Mouse (Mus musculus) limb, embryonic 11.5 days (tissue): ENCODE measurements around the gene Chic1. TPM values are rescaled to one million over a fixed set of nuclear protein-coding genes. Genes with fewer than 3 reads are reported as not detected.

ENCODE experiments used
- ATAC-seq: fragments of 200-750 bp; cut with Nextera tagmentation; 2 replicates; pipeline ENCODE4 v1.8.0; 2017; ENCODE audit warnings: low read depth; ENCODE audit not compliant: insufficient number of reproducible peaks, low FRiP score, low TSS enrichment
- DNase-seq: peaks from one replicate; pipeline ENCODE4 v3.0.0-alpha.2; 2015; ENCODE audit warnings: low spot score
- H3K27ac ChIP-seq: fragments of 300-500 bp; sonication (generic); replicated peaks from 2 replicates; pipeline ENCODE4 v1.5.1; 2014; ENCODE audit warnings: low read depth, mild to moderate bottlenecking, low read length
- H3K27me3 ChIP-seq: fragments of 300-500 bp; sonication (generic); 2 replicates; pipeline ENCODE4 v1.6.1; 2014; ENCODE audit warnings: mild to moderate bottlenecking, low read length, mixed read lengths; ENCODE audit not compliant: control insufficient read depth, insufficient read depth
- H3K36me3 ChIP-seq: fragments of 300-500 bp; sonication (generic); 2 replicates; pipeline ENCODE4 v1.6.1; 2014; ENCODE audit warnings: mild to moderate bottlenecking, low read length, moderate library complexity, mixed read lengths; ENCODE audit not compliant: control insufficient read depth, insufficient read depth
- H3K4me1 ChIP-seq: fragments of 300-500 bp; sonication (generic); 2 replicates; pipeline ENCODE4 v1.6.1; 2014; ENCODE audit warnings: low read length, mixed read lengths; ENCODE audit not compliant: control insufficient read depth, insufficient read depth
- H3K4me2 ChIP-seq: fragments of 300-500 bp; sonication (generic); 2 replicates; pipeline ENCODE4 v1.6.1; 2014; ENCODE audit warnings: low read depth, mild to moderate bottlenecking, moderate library complexity; ENCODE audit not compliant: severe bottlenecking
- H3K4me3 ChIP-seq: fragments of 300-500 bp; sonication (generic); 2 replicates; pipeline ENCODE4 v1.5.1; 2014; ENCODE audit warnings: low read depth, low read length
- H3K9ac ChIP-seq: fragments of 300-500 bp; sonication (generic); 2 replicates; pipeline ENCODE4 v1.6.1; 2014; ENCODE audit warnings: mild to moderate bottlenecking, low read length
- H3K9me3 ChIP-seq: fragments of 300-500 bp; sonication (generic); 2 replicates; pipeline ENCODE4 v1.6.1; 2016; ENCODE audit warnings: low read length; ENCODE audit not compliant: control insufficient read depth
- WGBS: fragments of 180-500 bp; shearing (Covaris S2); extraction: QIAGEN DNeasy Blood & Tissue Kit; methylation state at CpG from one replicate; pipeline ENCODE4 v1.1.7; 2014; 5-methylcytosine and 5-hydroxymethylcytosine counted together
- polyA plus RNA-seq: library from polyadenylated mRNA; unstranded; fragments of >200 nt; fragmentation: Nextera tagmentation; extraction: Ambion mirVana; gene quantifications from 2 replicates; pipeline ENCODE4 v1.2.1, GENCODE M21; 2014

The Chic1 gene
- polyA plus RNA-seq, 1 experiment from 2014 or later: 3.6 TPM

DNA sequence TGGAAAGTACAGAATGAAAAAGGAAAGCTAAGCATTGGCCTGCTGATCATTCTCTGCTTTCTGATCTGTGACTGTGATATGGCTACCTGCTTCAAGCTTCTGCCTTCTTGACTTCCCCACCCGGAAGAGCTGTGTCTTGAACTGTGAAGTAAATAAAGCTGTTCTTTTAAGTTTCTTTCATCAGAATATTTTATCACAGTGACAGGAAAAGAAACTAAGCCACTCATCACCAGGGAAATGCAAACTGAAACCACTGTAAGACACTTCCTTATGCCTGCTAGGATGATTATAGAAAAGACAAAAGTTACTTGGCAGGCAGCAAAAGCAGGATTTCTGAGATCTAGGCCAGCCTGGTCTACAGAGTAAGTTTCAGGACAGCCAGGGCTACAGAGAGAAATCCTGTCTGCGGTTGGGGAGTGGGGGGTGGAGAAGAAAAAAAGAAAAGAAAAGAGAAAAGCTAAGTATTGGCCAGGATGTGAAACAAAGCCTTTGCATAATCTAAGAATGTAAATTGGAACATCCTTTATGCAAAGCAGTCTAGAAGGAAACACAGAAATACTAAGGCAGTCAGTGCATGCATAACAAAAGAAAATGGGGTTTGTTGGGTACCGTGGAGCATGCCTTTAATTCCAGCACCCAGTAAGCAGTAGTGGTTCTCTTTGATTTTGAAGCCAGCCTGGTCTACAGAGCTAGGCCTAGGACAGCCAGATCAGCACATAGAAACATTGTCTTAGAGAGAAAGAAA, 14.7 kb upstream of the Chic1 start:
- DNase-seq (no peak), ATAC-seq (no peak)
- Histone ChIP-seq H3K27me3 (no peaks in the 10 kb centered on the region), H3K4me2 (no peak overlapping the region), H3K9me3 (no peaks in the 10 kb centered on the region), H3K4me1 (no peaks in the 10 kb centered on the region), H3K36me3 (no peaks in the 10 kb centered on the region), H3K4me3 (no peak overlapping the region), H3K9ac (no peak overlapping the region), H3K27ac (no peak overlapping the region)
- 74% methylated on average over 3 of the region's 3 CpGs for whole genome bisulfite sequencing

DNA sequence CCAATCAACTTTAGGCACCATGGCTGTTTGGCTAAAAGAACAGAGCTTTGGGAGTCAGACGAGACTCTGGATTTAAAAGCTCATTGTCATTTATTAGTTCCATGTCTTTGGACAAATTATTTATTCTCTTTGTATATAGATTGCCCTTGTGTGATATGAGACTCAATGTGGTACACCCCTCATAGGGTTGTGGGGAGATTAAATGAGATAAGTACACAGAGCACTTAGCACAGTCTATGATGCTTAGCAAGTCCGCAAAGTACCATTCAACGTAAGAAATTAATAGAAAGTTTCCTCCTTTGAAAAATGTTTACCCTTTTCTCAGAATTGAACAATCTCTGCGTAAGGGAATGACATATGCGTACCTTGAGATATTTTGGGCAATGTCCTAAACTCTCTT, 492 bp upstream of the Chic1 start:
- H3K9ac ChIP-seq: no peak overlapping the region
- peak overlapping the region; percentile 50; the same call in 1 of the 2 replicates for H3K4me3 ChIP-seq
- DNase-seq (no peak), ATAC-seq (no peak)
- H3K27me3 ChIP-seq: peaks cover 18% of the 10 kb centered on the region
- 53% methylated on average over 5 of the region's 5 CpGs for WGBS
- no peak overlapping the region for H3K27ac ChIP-seq
- H3K9me3 ChIP-seq: no peaks in the 10 kb centered on the region
- no peak overlapping the region for H3K4me2 ChIP-seq
- H3K36me3 ChIP-seq: no peaks in the 10 kb centered on the region
- H3K4me1 ChIP-seq: no peaks in the 10 kb centered on the region

DNA sequence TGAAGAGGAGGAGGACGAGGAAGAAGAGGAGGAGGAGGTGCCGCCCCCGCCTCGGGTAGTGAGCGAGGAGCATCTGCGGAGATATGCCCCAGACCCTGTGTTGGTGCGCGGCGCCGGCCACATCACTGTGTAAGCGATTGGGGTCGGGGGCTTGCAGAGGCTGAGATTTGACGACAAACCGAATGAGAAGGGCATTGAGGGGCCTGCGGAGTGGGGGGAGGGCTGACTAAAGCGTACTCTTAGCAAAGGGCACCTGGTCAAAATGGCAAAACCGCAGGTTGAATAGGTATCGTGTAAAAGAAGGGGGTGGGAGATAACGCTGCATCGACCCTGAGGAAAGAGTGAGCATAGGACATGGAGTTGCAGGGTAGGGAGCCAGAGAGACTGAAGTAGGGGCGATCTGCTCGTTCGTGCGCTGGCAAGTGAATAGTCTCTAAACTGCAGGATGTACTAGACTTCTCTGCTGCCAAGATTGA, 523 bp downstream of the Chic1 start:
- WGBS: 20% methylated on average over 24 of the region's 24 CpGs

DNA sequence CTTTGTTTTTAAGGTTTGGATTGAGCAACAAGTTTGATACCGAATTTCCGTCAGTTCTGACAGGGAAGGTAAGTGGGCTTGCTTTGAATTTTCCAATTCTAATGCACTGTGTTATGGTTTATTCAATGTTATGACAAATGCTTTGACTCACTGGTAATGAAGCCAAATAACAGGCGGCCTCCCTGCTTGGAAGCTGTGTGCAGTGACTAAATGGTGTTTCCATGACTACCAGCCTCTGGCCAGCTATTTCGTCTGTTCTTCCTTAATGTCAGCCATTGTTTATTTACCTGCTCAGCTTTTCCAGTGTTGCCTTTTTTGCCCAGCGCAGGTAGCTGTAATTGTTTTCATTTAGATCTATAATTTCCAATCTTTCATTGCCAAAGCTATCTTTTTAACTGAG, 9.9 kb downstream of the Chic1 start:
- Histone ChIP-seq H3K27me3 (peaks cover 2% of the 10 kb centered on the region; the same call in 1 of the 2 replicates), H3K9ac (no peak overlapping the region), H3K4me2 (no peak overlapping the region), H3K27ac (no peak overlapping the region), H3K4me1 (no peaks in the 10 kb centered on the region), H3K36me3 (no peaks in the 10 kb centered on the region), H3K9me3 (no peaks in the 10 kb centered on the region), H3K4me3 (no peak overlapping the region)
- DNase-seq (no peak), ATAC-seq (no peak)
- WGBS: 67% methylated on average over 5 of the region's 5 CpGs

More for the DNA sequence above, 523 bp downstream of the Chic1 start:
- Histone ChIP-seq H3K36me3 (no peaks in the 10 kb centered on the region), H3K9me3 (no peaks in the 10 kb centered on the region), H3K9ac (peak overlapping the region; percentile 72), H3K4me2 (peak overlapping the region; percentile 36), H3K27me3 (peaks cover 19% of the 10 kb centered on the region), H3K27ac (no peak overlapping the region), H3K4me3 (peak overlapping the region; percentile 50), H3K4me1 (no peaks in the 10 kb centered on the region)
- ATAC-seq: 0 out of 2 replicates have a peak, but pooled peaks have one; percentile 9
- no peak for DNase-seq

DNA sequence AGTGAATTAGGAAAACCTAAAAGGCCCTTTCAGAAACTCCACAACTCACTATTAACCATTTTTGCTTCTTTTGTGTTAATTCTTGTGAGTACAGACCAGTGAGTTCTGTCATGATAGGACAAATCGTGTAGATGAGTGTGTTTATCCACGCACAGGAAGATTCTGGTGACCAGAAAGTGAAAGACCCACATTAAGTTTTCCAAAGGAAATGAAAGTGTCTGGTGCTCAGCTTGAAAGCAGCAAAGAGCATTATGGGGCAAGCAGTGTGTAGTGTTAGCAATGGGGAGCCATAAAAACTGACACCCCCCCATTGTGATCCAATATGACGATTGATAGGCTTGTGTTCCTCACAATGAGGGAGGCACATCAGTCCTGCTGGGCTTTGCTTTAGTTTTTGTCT, 12.4 kb downstream of the Chic1 start:
- H3K27ac ChIP-seq: no peak overlapping the region
- DNase-seq (no peak), ATAC-seq (no peak)
- no peaks in the 10 kb centered on the region for H3K36me3 ChIP-seq
- no peak overlapping the region for H3K4me3 ChIP-seq
- no peaks in the 10 kb centered on the region for H3K4me1 ChIP-seq
- peaks cover 5% of the 10 kb centered on the region; the same call in 1 of the 2 replicates for H3K27me3 ChIP-seq
- no peak overlapping the region for H3K4me2 ChIP-seq
- no peaks in the 10 kb centered on the region for H3K9me3 ChIP-seq
- WGBS: 69% methylated on average over 3 of the region's 3 CpGs
- H3K9ac ChIP-seq: no peak overlapping the region

DNA sequence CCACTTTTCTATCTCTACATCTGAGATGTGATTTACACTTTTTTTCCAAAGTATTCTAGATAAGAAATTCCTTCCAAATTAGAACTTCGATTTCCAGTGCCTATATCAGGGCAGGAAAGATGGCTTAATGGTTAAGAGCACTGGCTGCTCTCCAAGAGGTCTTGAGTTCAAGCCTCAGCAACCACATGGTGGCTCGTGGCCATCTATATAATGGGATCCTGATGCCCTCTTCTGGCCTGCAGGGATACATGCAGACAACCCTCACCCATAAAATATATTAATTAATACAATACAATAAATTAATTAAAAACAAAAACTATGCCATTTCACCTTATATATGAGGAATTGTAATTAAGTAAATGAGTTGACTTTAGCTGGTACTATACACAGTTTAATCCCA, 14.9 kb downstream of the Chic1 start:
- DNase-seq: no peak
- peaks cover 7% of the 10 kb centered on the region; the same call in 1 of the 2 replicates for H3K27me3 ChIP-seq
- H3K9ac ChIP-seq: no peak overlapping the region
- no peak for ATAC-seq
- H3K4me1 ChIP-seq: no peaks in the 10 kb centered on the region
- WGBS: 81% methylated on average over 2 of the region's 2 CpGs
- H3K4me3 ChIP-seq: no peak overlapping the region
- no peaks in the 10 kb centered on the region for H3K36me3 ChIP-seq
- H3K4me2 ChIP-seq: no peak overlapping the region
- H3K27ac ChIP-seq: no peak overlapping the region
- no peaks in the 10 kb centered on the region for H3K9me3 ChIP-seq

DNA sequence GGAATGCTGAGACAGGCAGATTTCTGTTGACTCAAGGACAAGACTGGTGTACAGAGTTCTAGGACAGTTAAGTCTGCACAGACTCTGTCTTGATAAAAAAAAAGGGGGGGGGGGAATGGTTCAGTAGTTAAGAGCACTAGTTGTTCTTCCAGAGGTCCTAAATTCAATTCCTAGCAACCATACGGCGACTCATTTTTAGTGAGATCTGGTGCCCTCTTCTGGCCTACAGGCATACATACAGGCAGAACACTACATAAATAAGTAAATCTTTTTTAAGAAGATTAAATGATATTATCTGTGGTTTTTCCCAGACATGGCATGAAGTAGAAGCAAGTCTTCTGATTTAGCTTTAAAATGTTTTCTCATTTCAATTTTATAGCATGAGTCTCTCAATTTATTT, 15.4 kb downstream of the Chic1 start:
- no peak for DNase-seq
- H3K4me2 ChIP-seq: no peak overlapping the region
- H3K36me3 ChIP-seq: no peaks in the 10 kb centered on the region
- no peaks in the 10 kb centered on the region for H3K4me1 ChIP-seq
- no peak overlapping the region for H3K27ac ChIP-seq
- no peak overlapping the region for H3K9ac ChIP-seq
- H3K27me3 ChIP-seq: peaks cover 7% of the 10 kb centered on the region; the same call in 1 of the 2 replicates
- H3K9me3 ChIP-seq: no peaks in the 10 kb centered on the region
- 35% methylated on average over 2 of the region's 2 CpGs for WGBS
- no peak overlapping the region for H3K4me3 ChIP-seq
- no peak for ATAC-seq

DNA sequence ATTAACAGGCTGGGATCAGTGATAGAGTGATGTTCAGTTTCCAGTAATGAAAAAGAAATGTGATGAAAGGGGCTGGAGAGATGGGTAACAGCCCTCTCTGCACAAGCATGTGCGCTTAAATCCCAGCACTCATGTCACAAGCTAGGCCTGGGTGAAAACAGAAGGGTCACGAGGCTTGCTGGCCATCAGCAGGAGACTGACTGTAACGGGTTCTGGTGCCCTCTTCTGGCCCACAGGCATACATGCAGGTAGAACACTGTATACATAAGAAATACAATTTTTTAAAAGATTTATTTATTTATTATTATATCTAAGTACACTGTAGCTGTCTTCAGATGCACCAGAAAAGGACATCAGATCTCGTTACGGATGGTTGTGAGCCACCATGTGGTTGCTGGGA, 18.0 kb downstream of the Chic1 start:
- Histone ChIP-seq H3K4me3 (no peak overlapping the region), H3K9ac (no peak overlapping the region), H3K4me1 (no peaks in the 10 kb centered on the region), H3K27me3 (peaks cover 7% of the 10 kb centered on the region; the same call in 1 of the 2 replicates), H3K4me2 (no peak overlapping the region), H3K36me3 (no peaks in the 10 kb centered on the region), H3K9me3 (no peaks in the 10 kb centered on the region), H3K27ac (no peak overlapping the region)
- 65% methylated on average over 5 of the region's 5 CpGs for WGBS
- no peak for ATAC-seq
- DNase-seq: peak; percentile 24
